In the genomic region with DNA sequence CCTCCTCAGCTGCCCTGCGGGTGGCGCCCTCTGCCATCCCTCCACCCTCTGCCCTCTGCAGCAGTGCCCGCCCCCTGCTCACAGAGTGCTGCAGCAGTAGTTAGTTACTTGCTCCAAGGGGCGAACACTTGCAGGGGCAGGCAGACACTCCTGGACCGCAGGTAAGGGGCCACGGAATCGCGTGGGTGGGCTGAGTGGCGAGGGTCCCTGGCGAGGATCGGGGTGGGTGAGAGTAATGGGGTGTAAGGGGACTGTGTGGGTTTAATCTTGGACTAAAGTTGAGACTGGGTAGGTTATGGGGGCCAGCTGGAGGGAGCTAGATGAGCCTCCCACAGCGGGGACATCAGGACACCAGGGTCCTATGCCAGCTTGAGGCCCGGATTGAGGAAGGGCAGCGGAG, we compare ENCODE assay signal across 12 mouse cellular contexts. TPM values are rescaled to one million over a fixed set of nuclear protein-coding genes. Genes with fewer than 3 reads are reported as not detected.
DNase-seq lines count a peak whose midpoint lies in the region; ATAC-seq lines count a peak whose summit lies in the region.
"Not testable (repeated sequence)": the region's sequence is repeated elsewhere in the genome, so short reads cannot be mapped to it uniquely, and the experiment has no call there.
"Had no signal": no experiment of that assay in that cellular context is flagged by ENCODE, and none has a peak within 500 bp of the region (broad histone marks: within the 10 kb centered on the region; RNA-seq: fewer than 3 reads in every experiment).

No protein-coding gene starts in this region.

- not testable (repeated sequence) for H3K9me3 ChIP-seq in forebrain, embryonic 12.5 days; heart, embryonic 15.5 days (replicated peaks); hindbrain, embryonic 16.5 days (ENCODE audit: control insufficient read depth, low read length); limb, embryonic 10.5 days (replicated peaks); midbrain, embryonic 11.5 days (ENCODE audit: control insufficient read depth, low read length); neural tube, embryonic 12.5 days

- H3K36me3 ChIP-seq in forebrain, embryonic 12.5 days (replicated peaks); heart, embryonic 15.5 days; hindbrain, embryonic 16.5 days (ENCODE audit: control insufficient read depth, insufficient read depth, low read length); limb, embryonic 10.5 days; midbrain, embryonic 11.5 days (ENCODE audit: control insufficient read depth, insufficient read depth, low read length); neural tube, embryonic 12.5 days: not testable (repeated sequence)

- 9% methylated on average over 11 of the region's 14 CpGs for WGBS in forebrain, embryonic 12.5 days
- WGBS in heart, embryonic 15.5 days, result 8% methylated on average over 14 of the region's 14 CpGs
- WGBS in hindbrain, embryonic 16.5 days, result 6% methylated on average over 11 of the region's 14 CpGs
- WGBS in limb, embryonic 10.5 days, result 11% methylated on average over 14 of the region's 14 CpGs
- WGBS in midbrain, embryonic 11.5 days, result 11% methylated on average over 11 of the region's 14 CpGs
- 11% methylated on average over 14 of the region's 14 CpGs for WGBS in neural tube, embryonic 12.5 days

- H3K4me1 ChIP-seq in forebrain, embryonic 12.5 days; heart, embryonic 15.5 days (replicated peaks); hindbrain, embryonic 16.5 days (ENCODE audit: control insufficient read depth, insufficient read depth, low read depth, low read length); limb, embryonic 10.5 days; midbrain, embryonic 11.5 days (ENCODE audit: control insufficient read depth, insufficient read depth, low read length); neural tube, embryonic 12.5 days: not testable (repeated sequence)

- H3K4me3 ChIP-seq in forebrain, embryonic 12.5 days (replicated peaks); hindbrain, embryonic 16.5 days (ENCODE audit: low read length); limb, embryonic 10.5 days; midbrain, embryonic 11.5 days (ENCODE audit: low read depth, low read length); neural tube, embryonic 12.5 days: not testable (repeated sequence)
- H3K4me3 ChIP-seq in heart, embryonic 15.5 days, result peak overlapping the region; percentile 26

- H3K27ac ChIP-seq in forebrain, embryonic 12.5 days; heart, embryonic 15.5 days; hindbrain, embryonic 16.5 days (ENCODE audit: low read depth, low read length); limb, embryonic 10.5 days; midbrain, embryonic 11.5 days (ENCODE audit: low read depth, low read length); neural tube, embryonic 12.5 days: not testable (repeated sequence)

- H3K27me3 ChIP-seq in forebrain, embryonic 12.5 days; heart, embryonic 15.5 days; hindbrain, embryonic 16.5 days (replicated peaks; ENCODE audit: control insufficient read depth, insufficient read depth, low read length); limb, embryonic 10.5 days (ENCODE audit: low read depth, poor library complexity, severe bottlenecking); midbrain, embryonic 11.5 days (ENCODE audit: control insufficient read depth, insufficient read depth, low read length); neural tube, embryonic 12.5 days (replicated peaks): not testable (repeated sequence)

- H3K4me2 ChIP-seq in forebrain, embryonic 12.5 days, result peak overlapping the region; percentile 33; the same call in 1 of the 2 replicates
- peak overlapping the region; percentile 53 for H3K4me2 ChIP-seq in heart, embryonic 15.5 days
- H3K4me2 ChIP-seq in hindbrain, embryonic 16.5 days (ENCODE audit: low read length), result peak overlapping the region; percentile 42
- H3K4me2 ChIP-seq in midbrain, embryonic 11.5 days, result not testable (repeated sequence)
- peak overlapping the region; percentile 40 for H3K4me2 ChIP-seq in neural tube, embryonic 12.5 days (replicated peaks)

- DNase-seq in 3T3-L1 (ENCODE audit: low read depth, low spot score), result peak; percentile 0
- peak; percentile 0 for DNase-seq in embryo, embryonic 11 days
- DNase-seq in limb, embryonic 10.5 days (ENCODE audit: low spot score), result peak; percentile 27
- peak; percentile 54 for DNase-seq in midbrain, embryonic 11.5 days (ENCODE audit: low spot score, missing footprints)

- ATAC-seq in forebrain, embryonic 12.5 days (ENCODE audit: low FRiP score); heart, embryonic 15.5 days (replicated peaks; ENCODE audit: insufficient number of reproducible peaks, insufficient read depth, low FRiP score, low read depth); hindbrain, embryonic 16.5 days; midbrain, embryonic 11.5 days (ENCODE audit: low FRiP score); neural tube, embryonic 12.5 days (ENCODE audit: low FRiP score, low read depth): not testable (repeated sequence)

- H3K9ac ChIP-seq in forebrain, embryonic 12.5 days; heart, embryonic 15.5 days; hindbrain, embryonic 16.5 days (ENCODE audit: low read depth, low read length); midbrain, embryonic 11.5 days (ENCODE audit: low read length); neural tube, embryonic 12.5 days: not testable (repeated sequence)

RNA-seq across cellular contexts. Expression of a gene that starts 16.6 kb away (rescaled TPM):
- polyA plus RNA-seq in forebrain, embryonic 12.5 days (2016; fragmentation: Nextera tagmentation; extraction: Ambion mirVana), result not detected in 2 replicates
- polyA plus RNA-seq in heart, embryonic 15.5 days (2015; fragmentation: Nextera tagmentation; extraction: Ambion mirVana), result not detected in 2 replicates
- not detected in 2 replicates for polyA plus RNA-seq in hindbrain, embryonic 16.5 days (2015; fragmentation: Nextera tagmentation; extraction: Ambion mirVana)
- polyA plus RNA-seq in limb, embryonic 10.5 days (2016; fragmentation: Nextera tagmentation; extraction: Ambion mirVana), result not detected in 2 replicates
- not detected in 2 replicates for polyA plus RNA-seq in midbrain, embryonic 11.5 days (2014; fragmentation: Nextera tagmentation; extraction: Ambion mirVana)
- not detected in 2 replicates for polyA plus RNA-seq in neural tube, embryonic 12.5 days (2016; fragmentation: Nextera tagmentation; extraction: Ambion mirVana)
- polyA plus RNA-seq: heart, adult 2 months; kidney, embryonic 16.5 days; limb, embryonic 15.5 days; lung, adult 2 months had no signal

RNA-seq across cellular contexts. Expression of a gene that starts 28.6 kb away (rescaled TPM):
- polyA plus RNA-seq in forebrain, embryonic 12.5 days (2016; fragmentation: Nextera tagmentation; extraction: Ambion mirVana), result not detected in 2 replicates
- polyA plus RNA-seq in heart, embryonic 15.5 days (2015; fragmentation: Nextera tagmentation; extraction: Ambion mirVana), result not detected in 2 replicates
- not detected in 2 replicates for polyA plus RNA-seq in hindbrain, embryonic 16.5 days (2015; fragmentation: Nextera tagmentation; extraction: Ambion mirVana)
- polyA plus RNA-seq in limb, embryonic 10.5 days (2016; fragmentation: Nextera tagmentation; extraction: Ambion mirVana), result not detected in 2 replicates
- polyA plus RNA-seq in midbrain, embryonic 11.5 days (2014; fragmentation: Nextera tagmentation; extraction: Ambion mirVana), result not detected in 2 replicates
- polyA plus RNA-seq in neural tube, embryonic 12.5 days (2016; fragmentation: Nextera tagmentation; extraction: Ambion mirVana), result not detected in 2 replicates
- polyA plus RNA-seq: heart, adult 2 months; kidney, embryonic 16.5 days; limb, embryonic 15.5 days; lung, adult 2 months had no signal

RNA-seq across cellular contexts. Expression of a gene that starts 38.5 kb away (rescaled TPM):
- not detected in 2 replicates for polyA plus RNA-seq in forebrain, embryonic 12.5 days (2016; fragmentation: Nextera tagmentation; extraction: Ambion mirVana)
- not detected in 2 replicates for polyA plus RNA-seq in heart, embryonic 15.5 days (2015; fragmentation: Nextera tagmentation; extraction: Ambion mirVana)
- polyA plus RNA-seq in hindbrain, embryonic 16.5 days (2015; fragmentation: Nextera tagmentation; extraction: Ambion mirVana), result 0.14 TPM in 1 of 2 replicates, not detected in the other
- not detected in 2 replicates for polyA plus RNA-seq in limb, embryonic 10.5 days (2016; fragmentation: Nextera tagmentation; extraction: Ambion mirVana)
- not detected in 2 replicates for polyA plus RNA-seq in midbrain, embryonic 11.5 days (2014; fragmentation: Nextera tagmentation; extraction: Ambion mirVana)
- not detected in 2 replicates for polyA plus RNA-seq in neural tube, embryonic 12.5 days (2016; fragmentation: Nextera tagmentation; extraction: Ambion mirVana)
- polyA plus RNA-seq: heart, adult 2 months; kidney, embryonic 16.5 days; limb, embryonic 15.5 days; lung, adult 2 months had no signal

Comparison
In these comparisons a context has a peak if more than half of its experiments do, and no peak if none do; other contexts are left out.
1. DNase-seq: peak in every context shown above with its lines; median percentile 54 in midbrain, embryonic 11.5 days; 27 in limb, embryonic 10.5 days; 0 in 3T3-L1; 0 in embryo, embryonic 11 days.